8 mouse cellular contexts compared by ENCODE assay signal in genomic region chr5:35921595-35922254, GRCm38 (mm10). TPM values are rescaled to one million over a fixed set of nuclear protein-coding genes. Genes with fewer than 3 reads are reported as not detected.
DNase-seq lines count a peak whose midpoint lies in the region; ATAC-seq and TF ChIP-seq lines count a peak whose summit lies in the region.

No protein-coding gene starts in this region.

- H3K4me1 ChIP-seq in intestine, embryonic 16.5 days (ENCODE audit: control insufficient read depth, insufficient read depth, low read length), result peaks cover 74% of the 10 kb centered on the region
- H3K4me1 ChIP-seq in lung, adult 2 months (ENCODE audit: control insufficient read depth, insufficient read depth, low read length), result peaks cover 23% of the 10 kb centered on the region
- peaks cover 62% of the 10 kb centered on the region for H3K4me1 ChIP-seq in stomach, embryonic 15.5 days

- H3K36me3 ChIP-seq in intestine, embryonic 16.5 days (ENCODE audit: control insufficient read depth, insufficient read depth, low read length), result no peaks in the 10 kb centered on the region
- H3K36me3 ChIP-seq in stomach, embryonic 15.5 days, result no peaks in the 10 kb centered on the region

- H3K27ac ChIP-seq in layer of hippocampus, adult 2 months, result peak overlapping the region; percentile 24; the same call in 1 of the 2 replicates
- H3K27ac ChIP-seq in intestine, embryonic 16.5 days (ENCODE audit: low read length), result peak overlapping the region; percentile 86
- peak overlapping the region; percentile 93 for H3K27ac ChIP-seq in stomach, embryonic 15.5 days

- peak overlapping the region; percentile 41 for H3K9ac ChIP-seq in intestine, embryonic 16.5 days (ENCODE audit: low read depth, low read length)
- H3K9ac ChIP-seq in stomach, embryonic 15.5 days, result no peak overlapping the region

- WGBS in intestine, embryonic 16.5 days, result 29% methylated on average over 10 of the region's 10 CpGs
- 48% methylated on average over 10 of the region's 10 CpGs for WGBS in lung, adult 2 months
- 29% methylated on average over 10 of the region's 10 CpGs for WGBS in stomach, embryonic 15.5 days

- no peak overlapping the region for H3K4me3 ChIP-seq in layer of hippocampus, adult 2 months
- H3K4me3 ChIP-seq in intestine, embryonic 16.5 days (ENCODE audit: low read length), result peak overlapping the region; percentile 23; the same call in 1 of the 2 replicates
- H3K4me3 ChIP-seq in lung, adult 2 months (replicated peaks; ENCODE audit: extremely low read depth, low read depth, low read length), result no peak overlapping the region
- H3K4me3 ChIP-seq in stomach, embryonic 15.5 days (replicated peaks), result peak overlapping the region; percentile 12; the same call in 1 of the 2 replicates

- no peaks in the 10 kb centered on the region for H3K9me3 ChIP-seq in intestine, embryonic 16.5 days (ENCODE audit: control insufficient read depth, low read length)
- no peaks in the 10 kb centered on the region for H3K9me3 ChIP-seq in stomach, embryonic 15.5 days

- DNase-seq in layer of hippocampus, adult 2 months (ENCODE audit: low spot score in 2 of 2), result no peak
- no peak for DNase-seq in layer of hippocampus, postnatal 14 days (ENCODE audit: low spot score in 2 of 2)
- peak; percentile 82 to 88 for DNase-seq in heart, adult 18-20 months
- peak; percentile 46 for DNase-seq in lung, adult 2 months
- DNase-seq in thymus, postnatal 36 days, result no peak
- no peak for DNase-seq in left cerebral cortex, postnatal 14 days (ENCODE audit: low spot score in 2 of 2)

- no peak for TF ChIP-seq CTCF in layer of hippocampus, adult 2 months (conservative IDR thresholded peaks at IDR 0.05)
- TF ChIP-seq CTCF in lung, adult 2 months (IDR thresholded peaks at IDR 0.05; ENCODE audit: insufficient read depth, low read length), result no peak

- H3K4me2 ChIP-seq in intestine, embryonic 16.5 days (ENCODE audit: low read depth, low read length), result peak overlapping the region; percentile 46
- peak overlapping the region; percentile 43 for H3K4me2 ChIP-seq in stomach, embryonic 15.5 days

- H3K27me3 ChIP-seq in intestine, embryonic 16.5 days (replicated peaks; ENCODE audit: control insufficient read depth, insufficient read depth, low read length), result no peaks in the 10 kb centered on the region
- no peaks in the 10 kb centered on the region for H3K27me3 ChIP-seq in stomach, embryonic 15.5 days (replicated peaks)

- ATAC-seq in intestine, embryonic 16.5 days, result peak; percentile 89
- peak; percentile 90 for ATAC-seq in stomach, embryonic 15.5 days (ENCODE audit: insufficient read depth, low FRiP score, low read depth)

- no peak for TF ChIP-seq POLR2A in lung, adult 2 months (IDR thresholded peaks at IDR 0.05; ENCODE audit: borderline replicate concordance, extremely low read depth, low read depth, low read length)

- intact Hi-C loops in left cerebral cortex, postnatal 14 days (cut with DNase I), result no loop called here

RNA-seq across cellular contexts. Expression of gene Afap1, which starts 28.6 kb away (rescaled TPM):
- total RNA-seq in layer of hippocampus, adult 2 months (2021), result 10 to 100 TPM; 25.9 to 30.4 TPM
- total RNA-seq in layer of hippocampus, postnatal 14 days (2021), result 10 to 100 TPM; 62.7 to 67.5 TPM
- 10 to 100 TPM; 16.9 to 19.2 TPM for total RNA-seq in heart, adult 18-20 months (2021)
- polyA plus RNA-seq in intestine, embryonic 16.5 days (2015; fragmentation: Nextera tagmentation; extraction: Ambion mirVana), result 12.6 and 13.3 TPM in 2 replicates
- 13.7 and 19.7 TPM in 2 replicates for polyA plus RNA-seq in lung, adult 2 months (2012; rRNA removed)
- 18.2 and 20.9 TPM in 2 replicates for polyA plus RNA-seq in stomach, embryonic 15.5 days (2015; fragmentation: Nextera tagmentation; extraction: Ambion mirVana)
- 10 to 100 TPM; 66.8 to 71.6 TPM for total RNA-seq in left cerebral cortex, postnatal 14 days (2021)

Comparison
In these comparisons a context has a peak if more than half of its experiments do, and no peak if none do; other contexts are left out.
1. DNase-seq: peak in heart, adult 18-20 months (2 of 2) and lung, adult 2 months (single experiment); none in layer of hippocampus, adult 2 months (0 of 2), layer of hippocampus, postnatal 14 days (0 of 2), thymus, postnatal 36 days (0 of 2) and left cerebral cortex, postnatal 14 days (0 of 2).
2. H3K27ac ChIP-seq: peak in every context shown above with its lines; median percentile 93 in stomach, embryonic 15.5 days; 86 in intestine, embryonic 16.5 days; 24 in layer of hippocampus, adult 2 months.
3. H3K4me3 ChIP-seq: peak in intestine, embryonic 16.5 days (single experiment) and stomach, embryonic 15.5 days (single experiment); none in layer of hippocampus, adult 2 months (single experiment) and lung, adult 2 months (single experiment).